Mouse (Mus musculus) liver, embryonic 18 days (tissue): ENCODE measurements around the gene Slc9c1. TPM values are rescaled to one million over a fixed set of nuclear protein-coding genes. Genes with fewer than 3 reads are reported as not detected.

Experiments used
- polyA plus RNA-seq: library from polyadenylated mRNA; depleted of rRNA; stranded (reverse); fragments of >200 nt; gene quantifications from 2 replicates; pipeline ENCODE4 v1.2.3, GENCODE M21; 2012; rRNA removed

The Slc9c1 gene
- polyA plus RNA-seq = not detected in 2 replicates

GRCm38 (mm10) chr16:45535009-45535408 is at the start of gene Slc9c1:
Gene Slc9c1, plus strand, starts transcription at chr16:45535309.

GRCm38 (mm10) chr16:45492927-45493326 is 42.2 kb upstream of the Slc9c1 start, which contains the start of gene Gm609:
Gene Gm609, minus strand, starts transcription at chr16:45492969.

GRCm38 (mm10) chr16:45531950-45532349 is 3.2 kb upstream of the Slc9c1 start, which contains the start of gene Gm17783:
Gene Gm17783, minus strand, starts transcription at chr16:45532050.

GRCm38 (mm10) chr16:45610267-45610666 is 75.2 kb downstream of the Slc9c1 start, which contains the start of gene Gcsam:
Gene Gcsam, plus strand, starts transcription at chr16:45610380.

GRCm38 (mm10) chr16:45653934-45654332 is 118.8 kb downstream of the Slc9c1 start, which contains the start of gene BC016579:
Gene BC016579, minus strand, starts transcription at chr16:45654068.

Other genes starting within 250 kb of the Slc9c1 start
- 1.1 and 1.2 TPM in 2 replicates for gene Cd200, start 126.3 kb upstream of the Slc9c1 start, polyA plus RNA-seq
- 0.51 and 0.59 TPM in 2 replicates for gene Gm609, start 42.3 kb upstream of the Slc9c1 start, polyA plus RNA-seq
- 0.02 TPM in 1 of 2 replicates, not detected in the other for gene Gm17783, start 3.3 kb upstream of the Slc9c1 start, polyA plus RNA-seq
- 1.1 TPM in 2 replicates for gene Gcsam, start 75.1 kb downstream of the Slc9c1 start, polyA plus RNA-seq
- 0.22 and 0.26 TPM in 2 replicates for gene BC016579, start 118.8 kb downstream of the Slc9c1 start, polyA plus RNA-seq
- gene Tmprss7, start 158.3 kb downstream of the Slc9c1 start, polyA plus RNA-seq = 0.18 and 0.20 TPM in 2 replicates
- gene Tagln3, start 189.3 kb downstream of the Slc9c1 start, polyA plus RNA-seq = 0.29 and 0.32 TPM in 2 replicates
- gene Abhd10, start 207.6 kb downstream of the Slc9c1 start, polyA plus RNA-seq = 8.2 and 8.3 TPM in 2 replicates